Mouse (Mus musculus): ENCODE data around the gene Gm20388. TPM values are rescaled to one million over a fixed set of nuclear protein-coding genes. Genes with fewer than 3 reads are reported as not detected.

The Gm20388 gene
- total RNA-seq, 2 experiments from 2014 or later = 4.0 TPM; not detected in 1

DNA sequence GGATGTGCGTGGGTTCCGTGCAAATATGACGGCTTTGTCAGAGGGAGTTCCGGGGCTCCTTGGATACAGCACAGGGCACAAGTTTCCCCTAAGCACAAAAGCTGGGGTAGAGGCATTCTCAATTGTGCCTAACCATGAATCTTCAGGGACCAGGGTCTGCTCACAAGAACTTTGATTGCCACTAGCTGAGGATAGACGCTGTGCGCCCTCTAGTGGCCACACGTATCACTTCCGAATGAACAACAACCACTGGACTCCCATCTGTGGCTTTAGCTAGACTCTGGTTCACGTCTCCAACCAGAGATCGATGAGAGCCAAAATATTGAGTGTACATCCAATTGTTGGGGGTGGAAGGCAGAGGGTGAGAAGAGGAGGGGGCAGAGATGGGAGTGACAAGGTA, 2015.0 kb downstream of the Gm20388 start:
- DNase-seq = peak; percentile 79 to 88

DNA sequence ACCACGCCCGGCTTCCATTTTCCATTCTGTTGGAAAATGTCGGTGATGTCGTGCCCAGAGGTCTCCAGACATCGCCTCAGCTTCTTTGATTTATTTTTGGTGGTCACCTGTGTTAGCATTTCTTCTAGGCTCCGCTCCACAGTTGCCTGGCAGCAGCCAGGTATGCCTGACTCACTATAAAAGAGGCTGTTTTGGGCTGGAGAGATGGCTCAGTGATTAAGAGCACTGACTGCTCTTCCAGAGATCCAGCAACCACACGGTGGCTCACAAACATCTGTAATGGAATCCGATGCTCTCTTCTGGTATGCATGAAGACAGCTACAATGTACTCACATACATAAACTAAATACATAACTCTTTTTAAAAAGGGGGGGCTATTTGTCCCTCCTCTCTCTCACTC, 2015.6 kb downstream of the Gm20388 start:
- DNase-seq = no peak

DNA sequence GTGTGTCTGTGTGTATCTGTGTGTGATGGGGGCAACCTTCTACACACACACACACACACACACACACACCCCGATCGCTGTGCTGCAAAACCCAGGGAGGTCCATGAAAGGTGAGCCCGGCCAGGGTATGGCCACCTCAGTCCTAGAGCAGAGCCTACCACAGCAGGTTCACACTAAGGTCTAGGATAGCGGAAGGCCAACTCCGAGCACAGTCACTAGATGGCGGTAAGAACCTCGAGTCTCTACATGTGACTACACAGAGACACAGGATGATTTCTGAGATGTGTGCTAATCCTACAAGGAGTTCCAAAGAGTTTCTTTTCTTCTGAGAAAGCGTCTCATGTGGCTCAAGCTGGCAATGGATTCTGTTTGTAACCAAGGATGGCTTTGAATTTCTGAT, 2016.7 kb downstream of the Gm20388 start:
- DNase-seq = peak; percentile 53 to 65

DNA sequence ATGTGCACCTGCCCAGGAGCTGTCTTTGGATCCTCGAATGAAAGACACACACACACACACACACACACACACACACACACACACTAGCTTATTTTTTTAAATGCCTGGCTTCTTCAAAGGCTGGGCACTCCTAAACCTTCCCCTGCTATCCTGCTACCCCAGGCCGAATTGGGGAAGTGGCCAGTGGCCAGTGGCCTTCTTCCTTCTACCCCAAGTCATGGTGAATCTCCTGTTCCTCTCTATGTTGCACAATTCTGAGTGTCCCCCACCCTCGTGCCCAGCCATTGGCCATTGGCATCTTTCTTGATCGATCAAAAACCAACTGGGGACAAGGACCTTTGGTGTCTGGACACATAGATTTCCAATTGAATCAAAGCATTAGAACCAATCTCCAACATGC, 2019.4 kb downstream of the Gm20388 start:
- peak in 1 of 2 experiments; percentile 30 for DNase-seq

DNA sequence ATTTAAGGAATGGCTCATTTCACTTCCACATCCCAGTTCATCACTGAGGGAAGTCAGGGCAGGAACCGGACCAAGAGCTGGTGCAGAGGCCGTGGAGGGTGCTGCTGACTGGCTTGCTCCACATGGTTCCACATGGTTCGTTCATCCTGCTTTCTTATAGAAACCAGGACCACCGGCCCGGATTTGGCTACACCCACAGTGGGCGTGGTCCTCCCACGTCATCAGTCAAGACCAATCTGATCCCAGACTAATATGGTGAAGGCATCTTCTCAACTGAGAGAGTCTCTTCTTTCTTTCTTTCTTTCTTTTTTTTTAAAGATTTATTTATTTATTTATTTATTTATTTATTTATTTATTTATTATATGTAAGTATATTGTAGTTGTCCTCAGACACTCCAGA, 2020.9 kb downstream of the Gm20388 start:
- no peak for DNase-seq

DNA sequence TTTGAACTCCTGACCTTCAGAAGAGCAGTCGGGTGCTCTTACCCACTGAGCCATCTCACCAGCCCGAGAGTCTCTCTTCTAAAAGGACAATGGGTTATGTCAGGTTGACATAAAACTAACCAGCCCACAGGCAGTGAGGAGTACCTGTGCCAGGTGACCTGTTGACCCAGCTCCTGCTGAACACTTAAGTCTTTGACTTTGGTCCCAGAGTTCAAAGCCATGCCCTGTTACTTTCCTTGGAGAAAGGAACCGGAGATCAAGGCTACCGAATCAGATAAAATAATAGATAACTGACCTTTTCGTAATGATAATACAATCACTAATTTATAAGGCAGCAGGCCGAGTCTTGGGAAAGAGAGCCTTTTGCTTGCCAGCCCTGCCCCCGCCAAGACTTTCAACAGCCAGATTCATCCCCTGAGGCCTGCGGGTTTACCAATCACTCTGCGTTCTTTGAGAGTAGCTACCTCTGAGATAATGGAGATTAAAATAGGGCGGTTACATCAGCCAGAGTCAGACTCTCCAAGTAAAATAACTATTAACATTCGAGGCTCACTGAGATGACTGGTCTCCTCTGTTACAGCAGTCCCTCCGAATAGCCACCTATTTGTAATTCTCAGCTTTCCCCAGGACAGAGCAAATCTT, 2021.5 kb downstream of the Gm20388 start:
- DNase-seq = peak in 1 of 2 experiments; percentile 63

DNA sequence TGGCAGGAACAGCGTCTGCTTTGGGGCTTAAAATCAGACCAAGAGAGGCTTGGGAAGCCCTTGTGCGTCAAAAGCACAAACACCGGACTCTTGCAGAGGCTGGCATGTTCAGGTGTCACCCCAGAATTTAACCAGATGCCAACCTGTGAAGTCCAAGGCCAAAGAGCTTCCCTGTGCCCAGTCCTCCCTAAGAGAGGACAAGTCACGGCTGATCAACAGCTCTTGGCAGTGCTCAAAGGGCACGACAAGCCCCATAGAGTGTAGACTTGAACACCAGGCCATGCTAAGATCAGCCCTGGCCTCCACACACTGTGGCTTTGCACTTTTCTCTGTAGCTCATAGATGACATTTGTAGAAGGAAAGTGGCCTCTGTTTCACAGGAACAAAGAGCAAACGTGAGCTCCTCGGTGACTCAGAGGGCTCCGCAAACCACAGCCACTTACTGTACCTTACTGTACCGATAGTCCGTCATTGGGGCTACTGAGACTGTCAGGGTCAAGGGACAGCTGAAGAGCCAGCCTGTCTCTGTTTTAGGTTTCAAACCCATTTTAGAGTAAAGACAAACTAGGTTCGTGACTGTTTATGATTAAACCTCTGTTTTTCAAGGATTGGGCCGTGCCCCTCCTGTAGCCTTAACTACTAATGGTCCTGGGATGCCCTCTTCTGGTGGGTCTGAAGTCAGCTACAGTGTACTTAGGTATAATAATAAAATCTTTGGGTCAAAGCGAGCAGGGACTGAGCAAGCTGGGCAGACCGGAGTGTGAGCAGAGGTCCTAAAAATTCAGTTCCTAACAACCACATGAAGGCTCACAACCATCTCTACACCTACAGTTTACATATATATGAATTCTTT, 2022.3 kb downstream of the Gm20388 start:
- no peak for DNase-seq

DNA sequence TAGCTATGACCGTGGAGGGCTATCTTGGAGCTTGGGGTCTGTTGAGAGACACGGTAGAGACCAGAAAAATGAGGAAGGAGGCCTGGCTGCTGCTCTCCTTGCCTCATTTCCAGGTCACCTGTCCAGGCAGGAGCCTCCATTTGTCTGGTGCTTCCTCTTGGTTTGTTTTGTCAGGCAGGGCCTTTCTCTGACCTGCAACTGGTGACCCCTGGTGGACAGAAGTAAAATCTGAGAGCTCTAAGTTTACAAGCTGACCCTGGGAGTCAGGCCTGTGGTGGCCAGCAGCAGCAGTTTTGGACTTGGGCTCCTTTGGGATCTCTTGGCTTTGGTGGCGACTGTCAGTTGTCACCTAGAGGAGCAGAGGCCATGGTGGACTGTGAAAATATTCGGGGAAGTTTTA, 2023.9 kb downstream of the Gm20388 start:
- peak; percentile 35 to 64 for DNase-seq

DNA sequence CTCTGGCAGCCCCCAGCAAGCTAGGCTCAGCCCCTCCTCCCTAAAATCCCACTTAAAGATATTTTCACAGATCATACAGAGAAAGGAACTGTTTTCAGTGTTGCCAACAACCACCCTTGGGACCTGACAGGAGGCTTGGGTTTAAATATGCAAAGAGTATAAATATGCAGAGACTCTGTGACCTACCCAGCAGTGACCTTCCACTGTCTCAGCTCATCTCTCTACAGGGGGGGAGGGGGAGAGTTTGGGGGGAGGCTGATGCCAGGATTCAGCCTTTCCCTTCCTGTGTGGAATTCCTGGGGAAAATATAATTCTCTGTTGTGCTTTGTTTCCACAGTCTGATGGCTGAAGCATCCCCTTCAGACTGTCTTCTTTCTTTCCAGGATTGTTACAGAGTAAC, 2024.3 kb downstream of the Gm20388 start:
- DNase-seq = no peak

DNA sequence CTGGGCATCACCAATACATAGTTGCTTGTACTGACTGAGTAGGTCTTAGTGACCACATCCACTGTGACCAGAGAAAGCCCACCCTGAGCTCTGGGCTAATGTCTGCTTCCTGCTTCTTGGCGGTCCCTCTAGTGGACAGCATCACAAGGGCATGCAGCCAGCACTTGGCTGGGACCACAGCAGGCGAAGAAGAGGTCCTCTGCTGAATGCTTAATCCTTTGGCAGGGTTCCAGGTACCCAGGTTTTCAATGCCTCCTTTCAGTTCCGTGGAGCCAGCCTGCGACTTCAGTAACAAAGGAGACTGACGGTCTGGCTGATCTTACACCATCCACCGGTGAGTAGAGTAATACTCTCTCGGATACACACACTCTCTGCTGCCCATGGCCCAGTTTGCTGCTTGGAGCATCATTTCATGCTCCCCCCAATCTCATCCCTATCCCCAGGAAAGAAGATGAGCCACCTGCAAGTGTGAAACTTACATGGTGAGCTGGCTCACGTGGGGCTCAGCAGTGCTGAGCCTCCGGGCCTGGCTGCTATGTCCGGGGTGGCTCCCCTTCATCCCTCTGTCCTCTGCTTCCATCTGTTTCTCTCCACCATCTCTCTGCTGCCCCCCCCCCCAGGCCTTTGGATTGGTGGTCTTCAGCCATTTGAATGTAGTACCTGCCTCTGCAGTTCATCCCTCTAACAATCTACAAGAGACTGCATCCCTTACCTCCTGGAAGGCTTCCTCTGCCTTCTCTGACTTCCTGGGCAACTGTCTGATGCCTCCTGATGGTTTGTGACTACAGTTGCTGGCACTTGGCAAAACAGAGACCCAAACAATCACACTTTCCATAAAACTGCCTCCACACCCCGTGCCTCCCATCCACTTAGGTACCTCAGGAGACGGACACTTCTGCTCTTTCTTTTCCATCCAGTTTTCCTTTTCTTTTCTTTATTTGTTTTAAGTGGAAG, 2025.0 kb downstream of the Gm20388 start:
- no peak for DNase-seq

DNA sequence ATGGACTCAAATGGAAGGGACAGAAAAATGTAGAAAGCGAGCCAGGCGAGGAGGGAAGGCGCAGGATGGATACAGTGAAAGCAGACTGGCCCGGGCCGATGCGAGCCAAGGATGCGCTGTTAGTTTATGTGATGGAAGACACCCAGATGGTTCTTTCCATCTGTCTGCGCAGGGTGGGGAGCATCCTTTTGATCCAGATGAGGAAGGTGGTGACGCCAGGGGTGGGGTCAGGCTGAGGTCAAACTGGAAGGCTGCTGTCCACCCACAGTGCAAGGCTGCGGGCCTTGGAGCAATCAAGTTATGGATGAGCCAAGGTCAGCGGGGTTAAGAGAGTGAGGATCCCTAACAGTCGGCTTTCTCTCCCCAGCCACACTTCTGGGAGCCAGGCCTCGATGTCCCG, 2025.8 kb downstream of the Gm20388 start:
- DNase-seq = no peak

DNA sequence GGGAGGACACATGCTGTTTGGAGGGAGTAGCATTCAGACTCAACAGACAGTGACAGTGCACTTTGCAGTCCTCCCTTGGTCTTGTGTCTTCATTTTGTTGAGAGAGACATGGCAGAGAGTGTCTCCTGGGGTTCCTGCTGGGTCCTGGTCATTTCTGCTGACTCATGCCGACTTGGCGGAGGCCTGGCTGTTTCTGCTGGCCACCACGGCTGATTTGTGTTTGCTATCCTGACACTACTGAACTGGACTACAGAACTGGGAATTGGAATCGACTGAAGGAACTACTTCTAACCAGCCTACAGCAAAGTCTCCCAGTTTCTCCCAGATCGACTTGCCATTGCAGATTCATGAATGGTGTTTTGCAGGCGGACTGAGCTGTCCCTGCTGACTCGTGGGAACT, 2028.1 kb downstream of the Gm20388 start:
- no peak for DNase-seq

DNA sequence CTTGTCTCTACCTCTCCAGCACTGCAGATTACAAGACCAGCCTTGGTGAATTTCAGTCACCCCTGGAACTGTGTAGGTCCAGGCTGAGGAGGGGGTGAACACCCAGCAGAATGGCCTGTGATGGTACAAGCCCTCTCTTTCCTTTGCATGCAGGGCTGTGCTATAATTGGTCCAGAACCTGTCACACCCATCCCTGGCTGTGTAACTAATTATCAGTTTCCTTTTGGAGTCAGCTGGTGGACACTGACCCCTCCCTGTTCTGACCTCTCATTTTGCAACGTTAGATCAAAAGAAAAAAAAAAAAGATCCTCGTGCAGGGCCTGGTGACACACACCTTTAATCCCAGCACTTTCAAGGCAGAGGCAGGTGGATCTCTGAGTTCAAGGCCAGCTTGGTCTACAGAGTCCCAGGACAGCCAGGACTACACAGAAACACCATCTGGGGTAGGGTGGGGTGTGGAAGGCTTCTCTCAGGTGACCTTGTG, 2032.5 kb downstream of the Gm20388 start:
- peak in 1 of 2 experiments; percentile 49 for DNase-seq

DNA sequence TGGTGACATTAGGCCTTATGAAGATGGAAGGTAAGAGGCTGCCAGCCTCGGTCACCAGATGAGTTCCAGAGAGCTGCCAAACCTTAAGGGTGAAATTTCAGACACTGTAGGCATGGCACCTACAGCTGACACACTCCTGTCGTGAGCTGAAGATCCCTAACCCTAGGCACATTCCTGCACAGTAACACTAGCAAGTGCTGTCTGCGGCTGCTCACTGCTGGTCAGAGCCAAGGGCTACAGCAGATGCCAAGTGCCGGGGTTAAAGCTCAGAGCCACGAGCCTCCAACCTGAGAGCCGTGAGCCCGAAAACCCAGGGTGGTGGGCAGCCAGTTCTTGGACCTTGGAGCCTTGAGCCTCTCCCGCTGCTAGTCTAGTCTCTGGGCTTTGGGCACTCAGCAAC, 2033.1 kb downstream of the Gm20388 start:
- no peak for DNase-seq

DNA sequence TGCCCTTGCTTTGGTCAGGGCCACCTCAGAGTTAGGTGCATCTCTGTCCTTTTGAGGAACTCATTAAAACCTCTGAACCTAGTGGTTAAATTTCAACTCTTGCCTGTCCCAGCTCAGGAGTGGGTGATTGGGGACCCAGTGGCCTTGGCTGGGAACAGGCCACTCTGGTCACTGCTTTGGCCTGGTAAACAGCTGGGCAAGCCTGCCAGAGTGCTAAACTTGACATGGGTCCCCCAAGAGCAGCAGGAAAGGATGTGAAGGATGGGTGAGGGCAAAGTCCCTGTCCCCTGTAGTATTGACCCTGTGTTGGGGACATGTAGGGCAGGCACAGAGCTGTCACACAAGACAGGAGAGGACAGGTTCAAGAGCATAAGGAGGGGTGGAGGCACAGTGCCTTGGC, 2034.2 kb downstream of the Gm20388 start, which contains the start of gene Car5a:
Gene Car5a, minus strand, starts transcription at position 74 of the 400 bp plus-strand sequence.
- no peak for DNase-seq

DNA sequence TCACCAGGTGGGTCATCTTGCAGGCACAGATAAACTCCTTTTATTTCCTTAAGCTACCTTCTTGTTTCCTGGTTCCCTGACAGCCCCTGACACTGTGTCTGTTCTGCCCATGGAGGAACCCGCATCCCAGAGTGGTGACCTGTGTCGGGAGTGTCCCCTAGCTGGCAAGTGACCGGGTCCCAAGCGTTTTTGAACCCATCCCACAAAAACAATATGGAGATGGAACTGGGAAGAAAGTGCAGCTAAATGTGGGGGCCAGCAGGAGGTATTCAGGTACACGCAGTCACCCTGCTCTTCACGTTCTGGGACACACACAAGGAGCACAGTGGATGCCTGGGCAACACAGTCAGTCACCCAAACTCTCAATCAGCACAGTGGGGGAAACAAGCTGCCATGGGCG, 2035.7 kb downstream of the Gm20388 start:
- no peak for DNase-seq

DNA sequence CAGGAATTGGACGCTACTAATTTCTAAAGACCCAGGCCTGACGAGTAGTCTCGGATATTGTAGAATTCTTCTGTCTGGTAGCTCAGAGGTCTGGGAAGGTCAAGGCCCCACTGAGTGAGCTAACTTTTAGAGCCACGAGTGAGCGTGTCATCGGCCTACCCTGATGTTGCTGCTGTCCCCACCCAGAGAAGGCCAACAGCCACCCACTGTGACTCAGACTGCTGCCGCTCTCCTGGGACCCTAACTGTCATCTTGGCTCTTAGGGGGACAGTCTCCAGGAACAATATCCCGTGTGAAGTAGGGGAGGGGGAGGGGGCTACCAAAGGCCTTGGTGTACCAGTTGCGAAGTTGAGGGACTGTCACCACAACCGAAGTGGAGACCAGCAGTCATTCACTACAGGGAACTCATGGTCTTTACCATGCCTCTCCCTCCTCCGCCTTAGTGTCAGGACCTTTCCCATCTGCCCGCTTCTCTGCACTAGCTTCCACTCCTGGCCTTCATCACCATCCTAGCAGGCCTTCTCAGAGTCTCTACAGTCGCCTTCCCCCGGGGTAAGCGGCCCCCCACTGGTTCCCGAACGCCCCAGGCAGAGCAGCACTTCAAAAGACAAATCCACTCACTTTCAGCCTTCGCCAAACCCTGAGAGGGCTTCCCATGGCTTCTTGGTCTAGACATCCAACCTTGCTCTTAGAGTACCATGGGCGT, 2036.6 kb downstream of the Gm20388 start:
- DNase-seq = no peak

DNA sequence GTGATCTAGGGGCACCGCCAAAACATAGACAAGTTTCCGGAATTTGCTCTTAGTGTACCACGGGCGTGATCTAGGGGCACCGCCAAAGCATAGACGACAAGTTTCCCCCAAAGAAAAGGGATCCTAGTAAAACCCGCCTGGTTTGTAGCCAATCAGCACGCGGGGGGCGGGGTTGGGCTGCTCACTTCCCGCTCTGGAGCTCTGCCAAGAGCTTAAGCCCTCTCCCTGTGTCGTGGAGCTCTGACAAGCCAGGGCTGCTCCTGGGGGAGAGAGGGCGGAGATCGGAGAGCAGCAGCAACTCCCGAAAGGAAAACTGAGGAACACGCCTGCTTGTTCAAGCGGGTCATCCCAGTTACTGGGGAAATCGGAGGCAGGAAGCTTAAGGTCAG, 2037.1 kb downstream of the Gm20388 start:
- DNase-seq = peak; percentile 93 to 95

DNA sequence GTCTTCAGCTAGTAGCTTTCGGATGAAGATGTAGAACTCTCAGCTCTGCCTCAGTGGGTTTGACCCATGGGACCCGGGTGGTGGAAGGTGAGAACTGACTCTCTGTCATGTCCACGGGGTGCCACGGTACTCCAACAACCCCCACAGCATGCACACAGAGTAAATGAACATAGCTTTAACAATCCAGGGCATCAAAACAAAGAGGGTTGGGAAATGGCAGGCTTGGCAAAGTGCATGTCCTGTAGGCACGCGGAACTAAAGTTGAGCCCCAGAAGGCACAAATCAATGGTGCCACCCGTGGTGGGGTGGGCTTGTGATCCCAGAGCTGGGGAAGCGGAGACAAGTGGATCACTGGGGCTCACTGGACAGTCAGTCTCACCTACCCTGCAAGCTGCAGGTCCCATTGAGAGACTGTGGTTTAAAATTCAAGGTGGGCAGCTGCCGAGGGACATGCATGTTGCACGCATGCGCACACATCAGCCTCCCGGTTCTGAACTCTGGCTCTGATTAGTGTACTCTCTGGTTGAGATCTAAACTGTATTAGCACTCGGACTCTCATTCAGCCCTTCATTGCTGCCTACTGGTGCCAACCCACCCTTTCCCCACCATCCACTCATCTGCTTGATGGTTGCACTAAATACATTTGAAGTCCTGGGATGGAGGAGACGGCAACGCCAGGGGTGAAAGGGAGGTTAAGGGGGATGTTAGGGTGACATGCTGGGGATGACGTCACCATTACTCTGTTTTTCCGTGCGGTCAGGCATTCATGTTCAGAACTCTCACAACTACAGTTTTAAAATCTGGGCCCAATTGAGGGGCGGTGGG, 2037.9 kb downstream of the Gm20388 start:
- peak in 1 of 2 experiments; percentile 21 for DNase-seq

DNA sequence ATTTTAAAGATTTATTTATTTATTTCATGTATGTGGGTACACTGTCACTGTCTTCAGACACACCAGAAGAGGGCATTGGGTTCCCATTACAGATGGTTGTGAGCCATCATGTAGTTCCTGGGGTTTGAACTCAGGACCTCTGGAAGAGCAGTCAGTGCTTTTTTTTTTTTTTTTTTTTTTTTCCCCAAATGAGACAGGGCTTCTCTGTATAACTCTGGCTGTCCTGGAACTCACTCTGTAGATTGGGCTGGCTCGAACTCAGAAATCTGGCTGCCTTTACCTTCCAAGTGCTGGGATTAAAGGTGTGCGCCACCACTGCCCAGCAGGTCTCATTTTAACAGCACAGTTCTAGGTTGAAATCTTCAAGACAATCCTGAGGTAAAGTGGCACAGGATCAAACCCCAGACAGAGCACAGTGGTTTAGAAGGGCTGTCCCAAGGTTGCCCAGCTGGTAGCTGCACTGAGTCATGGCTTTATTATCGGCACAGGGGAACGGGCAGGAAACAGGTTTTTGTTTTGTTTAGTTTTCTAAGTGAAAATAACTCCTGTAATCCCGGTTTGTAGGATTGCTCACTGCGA, 2038.7 kb downstream of the Gm20388 start, which contains the start of gene Banp:
Gene Banp, plus strand, starts transcription at position 529 of the 579 bp plus-strand sequence.
- DNase-seq = peak in 1 of 2 experiments; percentile 40
